Mouse (Mus musculus) brain, embryonic 18.5 days (tissue): ENCODE measurements around the gene Tas2r137.

Source experiments
- DNase-seq: peaks from one replicate; pipeline ENCODE4 v3.0.0-alpha.2; 2012; ENCODE audit warnings: low read depth, low spot score

The Tas2r137 gene

GRCm38 (mm10) chr6:40490933-40491332 lies at the start of gene Tas2r137:
Tas2r137 (plus strand) TSS chr6:40491233.
- no peak for DNase-seq

GRCm38 (mm10) chr6:40441276-40441675 lies 49.8 kb upstream of the Tas2r137 start:
- DNase-seq = no peak

GRCm38 (mm10) chr6:40441755-40442154 lies 49.3 kb upstream of the Tas2r137 start:
- no peak for DNase-seq

- DNase-seq = no peak
Observed at GRCm38 (mm10) chr6:40443281-40443928, 47.6 kb upstream of the Tas2r137 start.

DNA sequence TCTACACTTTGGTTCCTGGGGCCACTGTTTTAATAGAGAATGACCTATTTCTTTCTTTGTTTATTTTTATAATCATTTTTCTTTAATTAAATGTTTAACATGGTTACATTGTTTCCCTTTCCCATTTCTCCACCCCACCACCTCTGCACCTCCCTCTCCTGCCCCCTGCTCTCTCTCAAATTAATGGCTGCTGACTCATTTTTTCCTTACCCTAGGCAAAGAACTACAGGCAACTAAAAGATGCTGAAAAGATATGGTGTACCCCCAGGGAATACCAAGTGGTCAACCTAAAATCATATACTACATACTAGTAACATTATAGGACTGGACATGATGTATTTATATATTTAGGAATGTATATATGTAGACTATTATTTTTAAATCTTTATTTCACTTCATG lies 42.4 kb upstream of the Tas2r137 start:
- DNase-seq = no peak

GRCm38 (mm10) chr6:40454436-40455041 lies 36.5 kb upstream of the Tas2r137 start:
- DNase-seq = no peak

DNA sequence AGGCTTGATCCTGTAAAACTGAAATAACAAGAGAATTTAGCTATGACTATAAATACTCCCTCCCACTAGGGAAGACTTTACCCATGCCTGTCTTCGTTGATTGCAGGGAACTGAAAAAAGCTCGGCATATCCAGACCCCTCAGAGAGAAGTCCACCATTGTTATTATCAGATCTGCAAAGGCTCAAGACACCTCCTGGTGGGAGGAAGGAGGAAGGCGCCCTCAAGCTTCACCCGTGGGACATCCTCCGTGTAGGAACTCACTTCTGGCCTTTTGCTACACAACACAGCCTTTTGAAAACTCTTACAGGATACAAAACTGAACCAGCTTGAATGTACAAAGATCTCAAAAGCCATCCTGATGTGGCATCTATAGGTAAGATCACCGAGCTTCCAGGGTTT lies 25.3 kb upstream of the Tas2r137 start:
- DNase-seq = no peak

GRCm38 (mm10) chr6:40470916-40471719 lies 19.9 kb upstream of the Tas2r137 start, which contains the start of gene Ssbp1:
Ssbp1 (plus strand) TSS chr6:40471352.
- DNase-seq = peak; percentile 86

DNA sequence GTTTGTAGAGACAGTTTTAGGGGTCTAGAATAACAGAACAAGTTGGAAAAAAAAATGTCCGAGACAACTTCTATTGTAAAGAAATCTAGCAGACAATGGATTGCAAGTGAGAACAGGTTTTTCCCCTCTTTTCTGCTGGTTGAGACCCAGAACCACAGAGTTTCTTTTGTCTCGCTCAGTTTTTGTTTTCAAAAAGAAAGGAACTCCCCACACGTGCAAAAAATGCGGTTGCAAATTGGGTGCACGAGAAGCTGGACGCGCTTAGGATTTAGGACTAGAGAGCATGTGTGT lies 19.4 kb upstream of the Tas2r137 start:
- DNase-seq = no peak

DNA sequence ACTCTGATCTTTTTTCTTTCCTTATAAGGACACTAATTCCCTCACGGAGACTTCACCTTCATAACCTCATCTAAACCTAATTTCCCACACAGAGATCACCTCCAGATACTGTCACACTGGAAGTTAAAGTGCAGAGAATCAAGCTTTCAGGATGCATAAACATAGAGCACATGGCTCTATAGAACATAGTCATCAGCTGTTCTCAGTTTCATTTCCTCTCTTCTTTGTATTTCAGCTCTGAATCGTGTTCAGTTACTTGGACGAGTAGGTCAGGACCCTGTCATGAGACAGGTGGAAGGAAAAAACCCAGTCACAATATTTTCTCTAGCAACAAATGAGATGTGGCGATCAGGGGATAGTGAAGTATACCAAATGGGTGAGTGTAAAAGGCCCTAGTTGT lies 14.9 kb upstream of the Tas2r137 start:
- no peak for DNase-seq

GRCm38 (mm10) chr6:40479705-40480104 lies 11.3 kb upstream of the Tas2r137 start:
- DNase-seq = no peak

DNA sequence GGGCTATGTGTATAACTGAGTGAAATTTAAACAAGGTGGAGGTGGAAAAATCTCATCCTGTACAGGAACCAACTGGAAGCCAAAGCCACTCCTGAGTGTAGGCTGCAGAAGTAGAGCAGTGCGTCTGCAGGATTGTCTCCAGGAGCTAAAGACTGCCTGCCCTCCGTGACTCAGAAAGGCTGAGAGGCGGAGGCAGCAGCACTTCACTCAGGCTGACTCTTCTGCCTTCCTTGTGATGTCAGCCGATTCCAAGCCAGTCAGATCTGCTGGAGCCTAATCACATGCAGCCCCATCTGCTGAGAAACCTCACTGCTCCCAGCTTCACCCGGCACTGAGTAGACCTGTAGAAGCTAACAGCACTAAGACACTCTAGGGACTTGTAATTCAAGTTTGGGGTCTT lies 8.7 kb upstream of the Tas2r137 start:
- no peak for DNase-seq

- DNase-seq = no peak
Observed at GRCm38 (mm10) chr6:40493229-40493628, 2.2 kb downstream of the Tas2r137 start, which contains the start of gene Tas2r108. Tas2r108 (plus strand) TSS chr6:40493529.

GRCm38 (mm10) chr6:40519408-40519807 lies 28.4 kb downstream of the Tas2r137 start, which contains the start of gene Prss37:
Prss37 (minus strand) TSS chr6:40519508.
- no peak for DNase-seq
